Mouse (Mus musculus) lung, postnatal 0 days (tissue): ENCODE data around the gene Slc4a4.

Experiments
- CTCF ChIP-seq: IDR thresholded peaks from 2 replicates; pipeline ENCODE4 v1.5.1; 2016; ENCODE audit warnings: antibody characterized with exemption, mild to moderate bottlenecking
- EP300 ChIP-seq: IDR thresholded peaks from 2 replicates; pipeline ENCODE4 v1.6.1; 2016; ENCODE audit warnings: antibody characterized with exemption, mild to moderate bottlenecking, control low read depth

DNA sequence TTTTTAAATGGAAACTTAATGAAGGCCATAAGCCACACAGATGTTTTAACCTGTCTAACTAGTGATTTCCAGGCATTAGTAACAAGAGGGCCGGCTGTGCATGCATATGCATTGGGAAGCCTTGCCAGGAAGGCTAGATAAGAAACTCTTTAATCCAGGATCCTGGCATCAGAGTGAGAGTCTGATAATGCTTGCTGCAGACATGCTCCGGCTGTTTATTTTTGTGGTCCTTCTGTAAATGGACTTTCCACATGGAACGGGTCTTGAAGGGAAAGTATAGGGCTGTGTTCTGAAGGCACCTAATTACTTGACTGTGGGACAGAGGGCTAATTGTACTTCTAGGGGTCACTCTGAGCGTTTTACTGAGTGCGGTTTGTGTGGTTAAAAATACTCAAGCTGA lies 157.2 kb downstream of the Slc4a4 start:
- TF ChIP-seq CTCF (no peak), EP300 (no peak)
